Mouse (Mus musculus): Measurements from ENCODE around the gene Mgat5b. TPM values are rescaled to one million over a fixed set of nuclear protein-coding genes. Genes with fewer than 3 reads are reported as not detected.

The Mgat5b gene
- total and polyA plus RNA-seq, 2 experiments from 2014 or later: 31.0 to 95.4 TPM

DNA sequence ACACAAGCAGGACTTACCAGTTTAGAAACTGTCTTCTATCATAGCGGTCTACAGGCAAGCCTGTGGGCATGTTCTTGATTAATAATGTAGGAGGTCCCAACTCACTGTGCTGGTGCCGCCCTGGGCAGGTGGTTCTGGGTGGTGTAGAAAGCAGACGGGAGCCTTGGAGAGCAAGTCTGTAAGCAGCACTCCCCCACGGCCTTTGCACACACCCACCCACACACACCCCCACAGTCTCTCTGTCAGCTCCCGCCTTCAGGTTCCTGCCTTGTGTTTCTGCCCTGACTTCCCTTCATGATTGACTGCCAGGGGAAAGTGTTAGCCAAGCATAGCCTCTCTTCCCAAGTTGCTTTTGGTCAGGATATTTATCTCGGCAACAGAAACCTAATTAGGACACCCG, 1.3 kb upstream of the Mgat5b start:
- Histone ChIP-seq H3K36me3 (ENCODE audit: insufficient read depth) (no peaks in the 10 kb centered on the region), H3K9me3 (ENCODE audit: low read length) (no peaks in the 10 kb centered on the region), H3K4me1 (ENCODE audit: insufficient read depth) (peaks cover 23% of the 10 kb centered on the region), H3K27ac (ENCODE audit: low read depth, low read length) (no peak overlapping the region), H3K27me3 (ENCODE audit: insufficient read depth, low read length) (no peaks in the 10 kb centered on the region), H3K4me2 (ENCODE audit: low read depth) (no peak overlapping the region), H3K4me3 (ENCODE audit: low read depth, low read length) (no peak overlapping the region), H3K9ac (no peak overlapping the region)
- ATAC-seq (no peak), DNase-seq (no peak)
- TF ChIP-seq CTCF (IDR thresholded peaks at IDR 0.05; ENCODE audit: low read depth): no peak
- WGBS: 49% methylated on average over 7 of the region's 7 CpGs

DNA sequence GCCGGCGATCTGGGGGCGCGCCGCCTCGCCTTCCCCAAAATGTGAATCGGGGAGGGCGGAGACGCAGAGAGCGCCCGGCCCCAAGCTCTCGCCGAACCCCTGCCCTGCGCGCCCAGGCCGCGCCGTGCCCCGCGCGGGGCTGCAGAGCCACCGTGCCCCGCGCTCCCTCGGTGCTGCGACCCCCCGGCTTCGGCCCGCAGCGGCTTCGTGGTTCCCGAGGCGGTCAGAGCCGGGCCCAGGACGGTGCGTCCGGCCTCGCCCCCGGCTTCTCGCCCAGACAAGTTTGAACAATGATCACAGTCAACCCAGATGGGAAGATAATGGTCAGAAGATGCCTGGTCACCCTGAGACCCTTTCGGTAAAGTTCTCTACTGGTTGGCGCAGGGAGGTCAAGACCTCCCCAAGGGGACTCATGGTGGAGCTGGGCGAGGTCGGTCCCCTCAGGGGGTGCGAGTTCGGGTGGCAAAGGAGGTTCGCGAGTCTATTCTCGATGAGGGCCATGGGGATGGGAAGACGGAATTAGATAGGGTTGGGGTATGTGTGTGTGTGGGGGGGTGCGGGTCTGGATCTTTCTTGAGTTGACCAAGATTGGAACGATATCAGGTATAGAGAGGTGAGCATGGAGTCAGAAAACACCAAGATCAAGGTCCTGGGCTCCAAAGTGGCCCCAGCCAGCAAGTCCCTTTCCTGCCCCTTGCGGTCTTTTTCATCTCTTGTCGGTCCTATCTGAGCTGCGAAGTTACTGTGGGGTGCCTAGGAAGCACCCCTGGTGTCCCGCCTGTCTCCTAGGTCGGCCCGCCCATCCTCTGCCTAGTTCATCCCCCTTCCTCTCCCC, 740 bp downstream of the Mgat5b start:
- no peaks in the 10 kb centered on the region for H3K9me3 ChIP-seq (ENCODE audit: low read length)
- peaks cover 8% of the 10 kb centered on the region for H3K36me3 ChIP-seq (ENCODE audit: insufficient read depth)
- H3K27me3 ChIP-seq (ENCODE audit: insufficient read depth, low read length): no peaks in the 10 kb centered on the region
- H3K4me1 ChIP-seq (ENCODE audit: insufficient read depth): peaks cover 22% of the 10 kb centered on the region
- peak overlapping the region; percentile 90 for H3K27ac ChIP-seq (ENCODE audit: low read depth, low read length)
- DNase-seq (peak; percentile 39), ATAC-seq (peak; percentile 49)
- 6% methylated on average over 51 of the region's 58 CpGs for WGBS
- H3K4me3 ChIP-seq (ENCODE audit: low read depth, low read length): peak overlapping the region; percentile 88
- H3K9ac ChIP-seq: peak overlapping the region; percentile 99
- TF ChIP-seq CTCF (IDR thresholded peaks at IDR 0.05; ENCODE audit: low read depth): no peak
- H3K4me2 ChIP-seq (ENCODE audit: low read depth): peak overlapping the region; percentile 87

GRCm38 (mm10) chr11:116920746-116921145, 2.1 kb downstream of the Mgat5b start:
- ATAC-seq: no peak
- peak overlapping the region; percentile 88 for H3K4me3 ChIP-seq (ENCODE audit: low read depth, low read length)
- no peak for DNase-seq
- no peak for TF ChIP-seq CTCF (IDR thresholded peaks at IDR 0.05; ENCODE audit: low read depth)
- peaks cover 21% of the 10 kb centered on the region for H3K36me3 ChIP-seq (ENCODE audit: insufficient read depth)
- H3K27ac ChIP-seq (ENCODE audit: low read depth, low read length): no peak overlapping the region
- H3K9me3 ChIP-seq (ENCODE audit: low read length): no peaks in the 10 kb centered on the region
- no peaks in the 10 kb centered on the region for H3K27me3 ChIP-seq (ENCODE audit: insufficient read depth, low read length)
- H3K9ac ChIP-seq: peak overlapping the region; percentile 99; the same call in 1 of the 2 replicates
- peaks cover 22% of the 10 kb centered on the region for H3K4me1 ChIP-seq (ENCODE audit: insufficient read depth)
- 25% methylated on average over 6 of the region's 6 CpGs for WGBS
- peak overlapping the region; percentile 87 for H3K4me2 ChIP-seq (ENCODE audit: low read depth)

DNA sequence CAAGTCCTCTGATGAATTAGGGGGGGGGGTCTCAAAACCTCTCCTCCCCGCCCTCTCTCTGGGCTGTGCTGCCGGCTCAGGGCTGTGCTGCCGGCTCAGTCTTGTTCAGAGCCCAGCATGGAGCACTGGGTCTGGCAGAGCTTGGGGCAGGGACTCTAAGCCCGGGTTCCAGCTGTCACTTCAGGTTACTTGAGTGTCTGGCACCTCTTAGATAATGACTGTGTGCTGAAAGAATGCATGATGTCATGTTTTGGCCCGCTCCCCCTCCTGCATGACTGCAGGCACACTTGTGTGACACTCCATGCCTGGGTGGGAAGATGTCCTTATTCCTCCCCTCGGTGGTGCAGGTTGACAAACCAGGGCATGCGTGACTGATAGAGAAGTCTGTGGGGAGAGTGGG, 3.4 kb downstream of the Mgat5b start:
- Histone ChIP-seq H3K9ac (peak overlapping the region; percentile 44), H3K4me1 (ENCODE audit: insufficient read depth) (peaks cover 22% of the 10 kb centered on the region), H3K27ac (ENCODE audit: low read depth, low read length) (no peak overlapping the region; the same call in 1 of the 2 replicates), H3K4me3 (ENCODE audit: low read depth, low read length) (peak overlapping the region; percentile 27), H3K4me2 (ENCODE audit: low read depth) (peak overlapping the region; percentile 87), H3K36me3 (ENCODE audit: insufficient read depth) (peaks cover 34% of the 10 kb centered on the region), H3K27me3 (ENCODE audit: insufficient read depth, low read length) (no peaks in the 10 kb centered on the region), H3K9me3 (ENCODE audit: low read length) (no peaks in the 10 kb centered on the region)
- peak; percentile 7; the same call in 1 of the 2 replicates for ATAC-seq
- WGBS: 19% methylated on average over 7 of the region's 7 CpGs
- TF ChIP-seq CTCF (IDR thresholded peaks at IDR 0.05; ENCODE audit: low read depth): no peak
- peak; percentile 47 for DNase-seq

DNA sequence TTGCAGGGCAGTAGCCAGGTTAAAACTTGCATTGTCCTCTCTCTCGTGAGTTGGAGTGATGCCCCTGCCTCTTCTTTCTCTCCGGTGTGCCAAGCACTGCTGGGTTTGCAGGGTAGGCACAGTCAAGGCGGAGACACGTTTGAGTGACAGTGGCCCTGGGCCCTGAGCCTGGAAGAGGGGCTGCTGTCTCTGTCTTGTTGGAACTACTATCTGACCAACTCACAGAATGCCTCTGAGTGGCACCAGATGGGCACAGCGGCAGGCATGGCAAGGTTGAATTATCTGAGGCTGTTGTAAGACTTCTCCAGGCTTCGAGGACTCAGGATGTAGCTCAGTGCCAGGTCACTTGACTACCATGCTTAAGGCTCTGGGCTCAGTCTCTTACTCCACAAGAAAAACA, 9.4 kb downstream of the Mgat5b start:
- ATAC-seq: no peak
- TF ChIP-seq CTCF (IDR thresholded peaks at IDR 0.05; ENCODE audit: low read depth): no peak
- peaks cover 71% of the 10 kb centered on the region for H3K36me3 ChIP-seq (ENCODE audit: insufficient read depth)
- H3K27me3 ChIP-seq (ENCODE audit: insufficient read depth, low read length): no peaks in the 10 kb centered on the region
- 0 out of 2 replicates have a peak, but pooled peaks cover under 1% of the 10 kb centered on the region for H3K4me1 ChIP-seq (ENCODE audit: insufficient read depth)
- no peak for DNase-seq
- H3K4me2 ChIP-seq (ENCODE audit: low read depth): no peak overlapping the region
- H3K27ac ChIP-seq (ENCODE audit: low read depth, low read length): no peak overlapping the region
- 75% methylated on average over 6 of the region's 6 CpGs for WGBS
- no peak overlapping the region for H3K9ac ChIP-seq
- no peaks in the 10 kb centered on the region for H3K9me3 ChIP-seq (ENCODE audit: low read length)
- H3K4me3 ChIP-seq (ENCODE audit: low read depth, low read length): no peak overlapping the region

DNA sequence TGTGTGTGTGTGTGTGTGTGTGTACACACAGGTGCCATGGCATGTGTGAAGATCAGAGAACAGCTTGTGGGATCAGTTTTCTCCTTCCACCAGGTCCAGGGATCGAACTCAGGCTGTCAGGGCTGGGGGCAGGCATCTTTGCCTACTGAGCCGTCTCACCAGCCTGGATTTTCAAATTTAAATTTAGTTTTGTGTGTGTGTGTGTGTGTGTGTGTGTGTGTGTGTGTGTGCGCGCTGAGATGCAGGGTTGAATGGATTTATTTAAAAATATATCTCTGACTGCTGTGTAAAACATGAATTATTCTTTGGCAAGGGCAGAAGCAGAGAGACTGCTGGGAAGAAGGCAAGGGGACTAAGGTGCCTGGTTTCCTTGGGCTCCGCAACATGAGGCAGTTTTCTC, 16.2 kb downstream of the Mgat5b start:
- no peak for ATAC-seq
- Histone ChIP-seq H3K36me3 (ENCODE audit: insufficient read depth) (peaks cover 70% of the 10 kb centered on the region), H3K9me3 (ENCODE audit: low read length) (no peaks in the 10 kb centered on the region), H3K27me3 (ENCODE audit: insufficient read depth, low read length) (no peaks in the 10 kb centered on the region), H3K9ac (0 out of 2 replicates have a peak overlapping the region, but pooled peaks have one; percentile 7), H3K27ac (ENCODE audit: low read depth, low read length) (no peak overlapping the region), H3K4me2 (ENCODE audit: low read depth) (no peak overlapping the region), H3K4me1 (ENCODE audit: insufficient read depth) (no peaks in the 10 kb centered on the region), H3K4me3 (ENCODE audit: low read depth, low read length) (no peak overlapping the region)
- 82% methylated on average over 5 of the region's 5 CpGs for WGBS
- TF ChIP-seq CTCF (IDR thresholded peaks at IDR 0.05; ENCODE audit: low read depth): no peak
- no peak for DNase-seq

DNA sequence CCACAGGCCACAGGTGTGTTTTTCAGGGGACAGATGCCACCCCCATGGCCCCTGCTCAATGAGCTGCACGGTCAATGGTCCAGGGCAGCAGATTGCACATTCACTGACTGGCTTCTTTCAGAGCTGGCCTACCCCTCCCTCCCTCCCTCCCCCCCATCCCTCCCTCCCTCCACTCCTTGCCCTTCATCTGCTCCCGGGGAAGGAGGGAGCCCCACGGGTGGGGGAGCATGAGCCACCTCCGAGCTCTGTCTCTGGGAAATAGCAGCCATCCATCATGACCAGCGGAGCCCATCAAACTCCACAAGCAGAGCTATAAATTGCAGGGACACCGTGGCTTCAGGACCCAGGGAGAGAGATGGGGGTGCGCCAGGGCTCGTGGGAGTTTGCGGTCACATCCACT, 16.7 kb downstream of the Mgat5b start:
- H3K4me2 ChIP-seq (ENCODE audit: low read depth): no peak overlapping the region
- no peaks in the 10 kb centered on the region for H3K4me1 ChIP-seq (ENCODE audit: insufficient read depth)
- TF ChIP-seq CTCF (IDR thresholded peaks at IDR 0.05; ENCODE audit: low read depth): no peak
- WGBS: 50% methylated on average over 9 of the region's 9 CpGs
- no peak overlapping the region for H3K4me3 ChIP-seq (ENCODE audit: low read depth, low read length)
- H3K36me3 ChIP-seq (ENCODE audit: insufficient read depth): peaks cover 70% of the 10 kb centered on the region
- no peaks in the 10 kb centered on the region for H3K9me3 ChIP-seq (ENCODE audit: low read length)
- DNase-seq (no peak), ATAC-seq (no peak)
- no peaks in the 10 kb centered on the region for H3K27me3 ChIP-seq (ENCODE audit: insufficient read depth, low read length)
- H3K27ac ChIP-seq (ENCODE audit: low read depth, low read length): no peak overlapping the region
- 0 out of 2 replicates have a peak overlapping the region, but pooled peaks have one; percentile 7 for H3K9ac ChIP-seq
